Mouse (Mus musculus): ENCODE results near the gene Tmem44. TPM values are rescaled to one million over a fixed set of nuclear protein-coding genes. Genes with fewer than 3 reads are reported as not detected.
A peak's percentile ranks its signal among the peaks of the same experiment; 100 is the strongest.

The Tmem44 gene
- total RNA-seq, 2 experiments from 2014 or later, result 15.6 to 18.5 TPM

GRCm38 (mm10) chr16:30524481-30524880 is 26.2 kb downstream of the Tmem44 start:
- no peak for DNase-seq
- intact Hi-C loops (cut with DNase I), result loop anchor here (5.0 kb wide), 1 partner anchor 272 kb away; no protein-coding TSS in a partner anchor

- no peak for DNase-seq
- intact Hi-C loops (cut with DNase I), result loop anchor here (5.0 kb wide), 1 partner anchor 270 kb away; no protein-coding TSS in a partner anchor
Observed at GRCm38 (mm10) chr16:30522253-30522940, 28.2 kb downstream of the Tmem44 start.

GRCm38 (mm10) chr16:30521147-30521546 is 29.5 kb downstream of the Tmem44 start:
- no peak for DNase-seq
- intact Hi-C loops (cut with DNase I), result loop anchor here (2.0 to 5.0 kb wide), 2 partner anchors 146 to 269 kb away; no protein-coding TSS in a partner anchor

GRCm38 (mm10) chr16:30520361-30520823 is 30.2 kb downstream of the Tmem44 start:
- peak; percentile 84 to 90 for DNase-seq
- intact Hi-C loops (cut with DNase I), result loop anchor here (2.0 to 5.0 kb wide), 2 partner anchors 146 to 268 kb away; no protein-coding TSS in a partner anchor

- intact Hi-C loops (cut with DNase I), result no loop called here
- DNase-seq, result no peak
Observed at GRCm38 (mm10) chr16:30518635-30519034, 32.0 kb downstream of the Tmem44 start.

GRCm38 (mm10) chr16:30517666-30518283 is 32.9 kb downstream of the Tmem44 start:
- DNase-seq, result peak in 1 of 2 experiments; percentile 44
- intact Hi-C loops (cut with DNase I), result no loop called here

- intact Hi-C loops (cut with DNase I), result no loop called here
- no peak for DNase-seq
Observed at GRCm38 (mm10) chr16:30516993-30517392, 33.6 kb downstream of the Tmem44 start.

- DNase-seq, result peak in 1 of 2 experiments; percentile 42
- intact Hi-C loops (cut with DNase I), result no loop called here
Observed at GRCm38 (mm10) chr16:30515418-30515817, 35.2 kb downstream of the Tmem44 start.

- peak; percentile 71 to 80 for DNase-seq
- intact Hi-C loops (cut with DNase I), result no loop called here
Observed at GRCm38 (mm10) chr16:30513050-30514024, 37.3 kb downstream of the Tmem44 start.

- intact Hi-C loops (cut with DNase I), result no loop called here
- peak in 1 of 2 experiments; percentile 46 for DNase-seq
Observed at GRCm38 (mm10) chr16:30512375-30513049, 38.1 kb downstream of the Tmem44 start.

- intact Hi-C loops (cut with DNase I), result no loop called here
- DNase-seq, result no peak
Observed at GRCm38 (mm10) chr16:30511563-30512340, 38.9 kb downstream of the Tmem44 start.

- intact Hi-C loops (cut with DNase I), result no loop called here
- peak; percentile 92 to 94 for DNase-seq
Observed at GRCm38 (mm10) chr16:30510504-30511451, 39.9 kb downstream of the Tmem44 start.

- no peak for DNase-seq
- intact Hi-C loops (cut with DNase I), result no loop called here
Observed at GRCm38 (mm10) chr16:30510091-30510490, 40.6 kb downstream of the Tmem44 start.

GRCm38 (mm10) chr16:30509340-30509739 is 41.3 kb downstream of the Tmem44 start:
- no peak for DNase-seq
- intact Hi-C loops (cut with DNase I), result no loop called here

GRCm38 (mm10) chr16:30508738-30509137 is 41.9 kb downstream of the Tmem44 start:
- intact Hi-C loops (cut with DNase I), result no loop called here
- DNase-seq, result no peak

GRCm38 (mm10) chr16:30507120-30507519 is 43.5 kb downstream of the Tmem44 start:
- intact Hi-C loops (cut with DNase I), result no loop called here
- DNase-seq, result peak in 1 of 2 experiments; percentile 43

- no peak for DNase-seq
- intact Hi-C loops (cut with DNase I), result loop anchor here (2.0 kb wide), 1 partner anchor 121 kb away; no protein-coding TSS in a partner anchor
Observed at GRCm38 (mm10) chr16:30505311-30506031, 45.2 kb downstream of the Tmem44 start.
